Mouse (Mus musculus) naive thymus-derived CD4-positive, alpha-beta T cell, adult 2 months (primary cell): ENCODE measurements around the gene Fbp2.

ENCODE experiments used
- DNase-seq: peaks from one replicate; pipeline ENCODE4 v3.0.0-alpha.2; 2011; ENCODE audit warnings: low read depth

Fbp2 gene

DNA sequence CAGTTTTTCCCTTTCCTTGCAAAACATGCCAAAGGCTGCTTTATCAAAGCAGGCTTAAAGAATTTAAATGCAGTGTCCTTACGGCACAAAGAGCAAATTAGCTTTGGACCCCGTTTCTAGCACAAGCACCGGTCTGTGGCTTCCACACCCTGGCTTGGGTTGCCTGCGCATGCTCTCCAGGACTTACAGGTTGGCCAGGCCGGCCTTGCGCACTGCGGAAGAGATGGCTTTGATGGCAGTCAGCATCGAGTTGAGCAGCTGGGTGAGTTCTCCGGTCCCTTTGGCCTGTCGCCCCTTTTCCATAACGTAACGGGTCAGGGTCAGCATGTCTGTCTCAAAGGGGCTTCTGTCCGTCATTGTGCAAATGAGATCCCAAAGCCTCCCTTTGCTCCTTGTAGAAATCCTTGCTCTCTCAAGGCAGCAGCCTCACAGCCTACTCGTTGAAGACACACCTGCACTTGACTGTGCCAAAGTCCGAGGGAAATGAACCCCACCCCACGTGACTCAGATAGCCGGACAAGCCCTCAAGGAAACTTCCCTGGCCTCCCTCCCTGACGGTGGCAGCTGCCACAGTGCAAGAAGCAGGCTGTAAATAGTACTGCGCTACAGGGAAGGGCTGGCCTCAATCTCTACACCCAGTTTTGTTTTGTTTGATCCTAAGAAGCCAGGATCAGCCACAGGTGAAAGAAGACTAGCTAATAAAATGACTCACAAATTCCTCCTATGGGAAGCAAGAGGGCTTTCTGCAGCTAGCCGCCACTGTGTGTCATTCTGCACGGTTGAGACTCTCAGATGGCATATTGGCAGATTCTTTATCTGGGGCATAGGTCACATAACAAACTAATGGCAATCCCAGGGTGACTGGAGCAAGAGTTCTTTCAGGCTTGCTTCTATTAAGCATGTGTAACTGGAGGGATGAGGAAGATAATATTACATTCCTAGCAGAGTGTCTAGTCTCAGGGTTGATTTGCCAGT, at the start of gene Fbp2:
Gene Fbp2, minus strand, starts transcription at position 482 of the 975 bp plus-strand sequence.
- no peak for DNase-seq

GRCm38 (mm10) chr13:62907527-62908162, 49.4 kb upstream of the Fbp2 start:
- no peak for DNase-seq

DNA sequence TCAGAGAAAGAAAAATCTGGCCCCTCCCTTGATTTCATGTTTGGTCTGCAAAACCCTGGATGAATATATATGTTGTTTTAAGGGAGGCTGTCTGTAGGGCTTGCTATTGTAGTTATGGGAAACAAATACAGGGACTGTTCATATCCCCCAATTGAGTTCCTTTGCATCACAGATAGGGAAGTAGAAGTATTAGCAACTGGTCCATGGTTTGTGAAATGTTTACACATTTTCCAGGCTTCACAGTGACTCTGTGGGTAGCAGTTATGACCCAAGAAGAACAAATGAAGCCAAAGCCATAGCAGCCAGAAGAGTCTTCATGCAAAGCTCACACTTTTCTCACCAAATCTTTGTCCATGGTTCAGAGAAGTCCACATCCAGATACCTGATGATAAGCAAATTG, 42.9 kb upstream of the Fbp2 start:
- DNase-seq: no peak

DNA sequence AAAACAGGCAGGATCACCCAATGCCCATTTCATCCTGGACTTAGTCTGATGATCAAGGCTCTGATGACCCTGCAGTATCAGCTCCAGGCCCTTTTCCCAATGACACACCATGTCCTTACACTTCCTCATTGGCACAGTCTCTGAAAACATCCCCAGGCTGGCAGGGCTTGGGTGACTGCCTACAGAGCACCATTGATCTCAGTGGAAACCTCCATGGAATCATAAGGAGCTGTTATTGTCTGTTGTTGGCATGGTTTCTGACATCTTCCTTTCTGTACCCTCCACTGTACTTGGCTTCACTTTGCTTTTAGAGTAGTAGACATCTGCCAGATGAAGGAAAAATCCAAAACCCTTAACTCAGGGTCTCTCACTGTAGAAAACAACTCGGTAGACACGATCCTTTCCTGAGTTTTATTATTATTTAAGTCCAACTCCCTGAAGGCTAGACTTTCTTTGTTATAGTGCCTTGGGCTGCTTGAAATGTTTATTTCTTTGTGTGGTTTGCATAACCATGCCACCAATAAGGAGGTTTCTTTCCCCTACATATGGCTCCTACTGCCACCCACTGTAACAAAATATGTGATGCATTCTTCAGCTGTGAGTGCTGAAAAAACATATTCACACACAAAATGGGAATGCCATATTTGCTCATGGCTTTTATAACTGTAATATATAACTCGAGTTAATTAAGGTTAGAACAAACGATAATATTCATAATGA, 39.9 kb upstream of the Fbp2 start:
- DNase-seq: no peak

GRCm38 (mm10) chr13:62893044-62893842, 35.0 kb upstream of the Fbp2 start:
- no peak for DNase-seq

DNA sequence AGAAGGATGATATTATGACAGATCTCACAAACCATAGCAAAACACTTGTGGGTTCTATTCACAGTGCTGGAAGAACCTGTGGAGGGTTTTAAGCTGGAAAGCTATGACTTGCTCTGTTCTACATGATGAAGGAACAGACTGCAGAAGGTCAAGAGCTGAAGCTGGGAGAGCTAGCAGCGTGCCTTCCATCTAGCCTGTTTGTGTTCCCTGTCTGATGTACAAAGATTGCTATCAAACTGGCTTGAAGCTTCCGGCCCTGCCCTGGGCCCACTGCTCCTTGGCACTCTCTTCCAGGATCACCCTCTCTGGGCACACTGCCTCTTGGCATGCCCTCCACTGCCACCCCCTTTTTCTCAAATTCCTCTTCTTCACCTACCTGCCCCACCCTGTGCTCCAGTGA, 31.1 kb upstream of the Fbp2 start:
- no peak for DNase-seq

GRCm38 (mm10) chr13:62887712-62888441, 29.7 kb upstream of the Fbp2 start, which contains the start of gene Fbp1:
Fbp1 (minus strand) TSS chr13:62888282.
- DNase-seq: no peak

GRCm38 (mm10) chr13:62884536-62884935, 26.3 kb upstream of the Fbp2 start:
- DNase-seq: no peak

- no peak for DNase-seq
These were observed 25.7 kb upstream of the Fbp2 start for GRCm38 (mm10) chr13:62883925-62884324.

DNA sequence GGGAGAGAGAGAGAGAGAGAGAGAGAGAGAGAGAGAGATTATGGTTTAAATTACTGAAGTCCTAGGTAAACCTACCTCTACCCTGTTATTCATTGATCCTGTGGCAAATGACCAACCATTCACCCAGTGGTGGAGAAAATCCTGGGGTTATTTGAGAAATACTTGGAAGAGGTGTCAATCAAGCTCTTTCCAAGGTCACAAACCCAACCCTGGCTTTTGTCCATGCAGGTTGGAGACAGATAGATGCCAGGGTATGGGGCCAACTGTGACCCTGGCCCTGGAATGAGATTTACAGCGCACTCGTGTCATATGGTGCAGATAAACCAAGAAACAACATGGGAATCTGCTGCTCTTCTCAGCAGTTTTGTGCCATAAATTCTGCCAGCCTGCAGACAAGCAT, 25.2 kb upstream of the Fbp2 start:
- DNase-seq: no peak

- DNase-seq: no peak
These were observed 24.6 kb upstream of the Fbp2 start for GRCm38 (mm10) chr13:62882856-62883255.

GRCm38 (mm10) chr13:62881336-62881735, 23.1 kb upstream of the Fbp2 start:
- no peak for DNase-seq

GRCm38 (mm10) chr13:62879831-62880615, 21.8 kb upstream of the Fbp2 start:
- peak; percentile 64 for DNase-seq

- no peak for DNase-seq
These were observed 21.2 kb upstream of the Fbp2 start for GRCm38 (mm10) chr13:62879411-62879810.

DNA sequence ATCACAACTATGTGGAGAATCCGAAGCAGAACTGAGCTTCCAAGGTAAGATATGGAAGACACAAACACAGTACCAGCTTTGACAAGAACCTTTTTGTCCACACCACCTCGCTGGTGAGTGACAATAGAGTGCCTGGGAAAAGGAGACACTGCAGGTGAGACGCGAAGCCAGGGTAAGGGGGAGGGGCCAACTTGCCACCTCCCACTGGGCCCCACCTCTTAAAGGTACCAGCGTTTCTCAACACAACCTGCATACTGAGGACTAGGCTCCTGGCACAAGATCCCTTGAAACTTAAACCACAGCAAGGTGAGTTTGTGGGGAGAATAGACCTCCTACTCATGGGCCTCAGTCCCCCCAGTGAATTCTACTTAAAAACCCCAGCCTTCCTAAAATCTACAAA, 19.0 kb upstream of the Fbp2 start:
- no peak for DNase-seq

GRCm38 (mm10) chr13:62876111-62876510, 17.9 kb upstream of the Fbp2 start:
- no peak for DNase-seq

DNA sequence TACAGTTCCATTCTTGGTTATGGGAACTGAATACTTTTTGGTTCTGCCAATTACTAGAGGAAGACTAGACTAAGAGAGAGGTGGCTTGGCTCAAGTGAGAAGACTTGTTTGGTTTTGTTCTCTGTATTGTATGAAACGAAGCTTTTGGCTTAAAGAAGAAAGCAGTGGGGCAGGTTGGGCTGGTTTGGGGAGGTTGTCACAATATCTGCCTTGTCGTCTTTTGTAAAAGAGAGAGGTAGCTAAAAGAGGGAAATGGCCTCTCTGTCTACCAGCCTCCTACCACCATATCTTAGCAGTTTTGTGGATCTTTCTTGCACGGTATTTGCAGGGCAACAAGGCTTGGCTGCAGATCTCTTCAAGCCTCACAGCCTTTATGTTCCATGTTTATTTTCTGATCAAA, 14.0 kb upstream of the Fbp2 start:
- no peak for DNase-seq

GRCm38 (mm10) chr13:62870605-62871004, 12.4 kb upstream of the Fbp2 start:
- no peak for DNase-seq

GRCm38 (mm10) chr13:62866817-62867216, 8.6 kb upstream of the Fbp2 start:
- DNase-seq: no peak

- DNase-seq: no peak
These were observed 7.6 kb upstream of the Fbp2 start for GRCm38 (mm10) chr13:62865651-62866315.
